Mouse (Mus musculus) hindbrain, postnatal 0 days (tissue): ENCODE measurements around the gene Dnmt3a. TPM values are rescaled to one million over a fixed set of nuclear protein-coding genes. Genes with fewer than 3 reads are reported as not detected.

ENCODE experiments used
- ATAC-seq: fragments of 200-750 bp; cut with Nextera tagmentation; 2 replicates; pipeline ENCODE4 v1.8.0; 2017; ENCODE audit warnings: mild to moderate bottlenecking, moderate TSS enrichment, moderate library complexity
- DNase-seq: peaks from one replicate; pipeline ENCODE4 v3.0.0-alpha.2; 2015; ENCODE audit warnings: low spot score
- H3K27ac ChIP-seq: fragments of 300-500 bp; sonication (generic); 2 replicates; pipeline ENCODE4 v1.5.1; 2014; ENCODE audit warnings: mild to moderate bottlenecking
- H3K27me3 ChIP-seq: fragments of 300-500 bp; sonication (generic); 2 replicates; pipeline ENCODE4 v1.6.1; 2014; ENCODE audit warnings: low read length, mixed read lengths; ENCODE audit not compliant: insufficient read depth
- H3K36me3 ChIP-seq: fragments of 300-500 bp; sonication (generic); 2 replicates; pipeline ENCODE4 v1.6.1; 2014; ENCODE audit warnings: low read length, mixed read lengths; ENCODE audit not compliant: insufficient read depth
- H3K4me1 ChIP-seq: fragments of 300-500 bp; sonication (generic); 2 replicates; pipeline ENCODE4 v1.6.1; 2014; ENCODE audit warnings: antibody characterized with exemption, low read length, mixed read lengths; ENCODE audit not compliant: insufficient read depth
- H3K4me2 ChIP-seq: fragments of 300-500 bp; sonication (generic); 2 replicates; pipeline ENCODE4 v1.6.1; 2014; ENCODE audit warnings: low read depth, mild to moderate bottlenecking, low read length, moderate library complexity, mixed read lengths
- H3K4me3 ChIP-seq: fragments of 300-500 bp; sonication (generic); 2 replicates; pipeline ENCODE4 v1.5.1; 2014; ENCODE audit warnings: low read length
- H3K9ac ChIP-seq: fragments of 300-500 bp; sonication (generic); replicated peaks from 2 replicates; pipeline ENCODE4 v1.6.1; 2014; ENCODE audit warnings: mild to moderate bottlenecking, low read length, moderate library complexity, mixed read lengths
- H3K9me3 ChIP-seq: fragments of 300-500 bp; sonication (generic); 2 replicates; pipeline ENCODE4 v1.6.1; 2016; ENCODE audit warnings: low read length, mixed read lengths
- CTCF ChIP-seq: IDR thresholded peaks from 2 replicates; pipeline ENCODE4 v1.5.1; 2016; ENCODE audit warnings: antibody characterized with exemption, control low read depth, low read depth
- WGBS: fragments of 180-500 bp; shearing (Covaris S2); extraction: QIAGEN DNeasy Blood & Tissue Kit; methylation state at CpG from one replicate; pipeline ENCODE4 v1.1.7; 2014; 5-methylcytosine and 5-hydroxymethylcytosine counted together
- polyA plus RNA-seq: library from polyadenylated mRNA; unstranded; fragments of >200 nt; fragmentation: Nextera tagmentation; extraction: Ambion mirVana; gene quantifications from 2 replicates; pipeline ENCODE4 v1.2.1, GENCODE M21; 2015
- total RNA-seq: library from RNA; depleted of rRNA; stranded (reverse); fragments of >200 nt; gene quantifications from 2 replicates; pipeline ENCODE4 v1.2.3, GENCODE M21; 2014

Gene Dnmt3a
- total and polyA plus RNA-seq, 2 experiments from 2014 or later: 81.8 to 134 TPM

GRCm38 (mm10) chr12:3898811-3899210, 93.0 kb downstream of the Dnmt3a start:
- no peak for TF ChIP-seq CTCF
- H3K27ac ChIP-seq: no peak overlapping the region
- H3K9me3 ChIP-seq: no peaks in the 10 kb centered on the region
- H3K9ac ChIP-seq: no peak overlapping the region
- H3K36me3 ChIP-seq: peaks cover 73% of the 10 kb centered on the region
- 98% methylated on average over 2 of the region's 2 CpGs for WGBS
- H3K4me3 ChIP-seq: no peak overlapping the region
- H3K27me3 ChIP-seq: no peaks in the 10 kb centered on the region
- no peak for DNase-seq
- no peaks in the 10 kb centered on the region for H3K4me1 ChIP-seq
- ATAC-seq: no peak
- H3K4me2 ChIP-seq: no peak overlapping the region

GRCm38 (mm10) chr12:3905436-3905835, 99.6 kb downstream of the Dnmt3a start:
- DNase-seq: no peak
- WGBS: 93% methylated on average over 9 of the region's 9 CpGs
- Histone ChIP-seq H3K27ac (no peak overlapping the region), H3K27me3 (no peaks in the 10 kb centered on the region), H3K4me2 (no peak overlapping the region), H3K36me3 (peaks cover 65% of the 10 kb centered on the region), H3K9me3 (no peaks in the 10 kb centered on the region), H3K4me3 (no peak overlapping the region), H3K4me1 (no peaks in the 10 kb centered on the region), H3K9ac (no peak overlapping the region)
- no peak for TF ChIP-seq CTCF
- ATAC-seq: no peak

- H3K4me3 ChIP-seq: no peak overlapping the region
- H3K9me3 ChIP-seq: no peaks in the 10 kb centered on the region
- no peak overlapping the region for H3K27ac ChIP-seq
- H3K4me1 ChIP-seq: no peaks in the 10 kb centered on the region
- no peak overlapping the region for H3K9ac ChIP-seq
- H3K27me3 ChIP-seq: no peaks in the 10 kb centered on the region
- no peak overlapping the region for H3K4me2 ChIP-seq
- DNase-seq: no peak
- TF ChIP-seq CTCF: no peak
- ATAC-seq: no peak
- peaks cover 63% of the 10 kb centered on the region for H3K36me3 ChIP-seq
Observed at GRCm38 (mm10) chr12:3906308-3906707, 100.5 kb downstream of the Dnmt3a start.

- no peak for ATAC-seq
- H3K9ac ChIP-seq: no peak overlapping the region
- H3K4me3 ChIP-seq: no peak overlapping the region
- DNase-seq: no peak
- H3K27ac ChIP-seq: no peak overlapping the region
- H3K4me1 ChIP-seq: no peaks in the 10 kb centered on the region
- no peak overlapping the region for H3K4me2 ChIP-seq
- peaks cover 56% of the 10 kb centered on the region for H3K36me3 ChIP-seq
- TF ChIP-seq CTCF: no peak
- no peaks in the 10 kb centered on the region for H3K9me3 ChIP-seq
- no peaks in the 10 kb centered on the region for H3K27me3 ChIP-seq
- WGBS: 88% methylated on average over 4 of the region's 4 CpGs
Observed at GRCm38 (mm10) chr12:3907008-3907407, 101.2 kb downstream of the Dnmt3a start.

- no peak overlapping the region for H3K4me3 ChIP-seq
- no peaks in the 10 kb centered on the region for H3K9me3 ChIP-seq
- WGBS: 68% methylated on average over 13 of the region's 13 CpGs
- DNase-seq (no peak), ATAC-seq (no peak)
- H3K27me3 ChIP-seq: no peaks in the 10 kb centered on the region
- H3K4me2 ChIP-seq: no peak overlapping the region
- peaks cover 52% of the 10 kb centered on the region for H3K36me3 ChIP-seq
- no peak overlapping the region for H3K9ac ChIP-seq
- H3K27ac ChIP-seq: no peak overlapping the region
- no peaks in the 10 kb centered on the region for H3K4me1 ChIP-seq
- TF ChIP-seq CTCF: no peak
Observed at GRCm38 (mm10) chr12:3907418-3907817, 101.6 kb downstream of the Dnmt3a start.

GRCm38 (mm10) chr12:3910466-3911093, 104.8 kb downstream of the Dnmt3a start:
- no peak for TF ChIP-seq CTCF
- Histone ChIP-seq H3K27ac (no peak overlapping the region), H3K9ac (no peak overlapping the region), H3K4me2 (no peak overlapping the region), H3K4me3 (no peak overlapping the region), H3K9me3 (no peaks in the 10 kb centered on the region), H3K36me3 (peaks cover 32% of the 10 kb centered on the region), H3K4me1 (no peaks in the 10 kb centered on the region), H3K27me3 (no peaks in the 10 kb centered on the region)
- 68% methylated on average over 10 of the region's 10 CpGs for WGBS
- ATAC-seq (no peak), DNase-seq (no peak)

GRCm38 (mm10) chr12:3911831-3912348, 106.1 kb downstream of the Dnmt3a start:
- ATAC-seq: no peak
- Histone ChIP-seq H3K36me3 (peaks cover 20% of the 10 kb centered on the region; the same call in 1 of the 2 replicates), H3K9me3 (no peaks in the 10 kb centered on the region), H3K27ac (peak overlapping the region; percentile 15; the same call in 1 of the 2 replicates), H3K9ac (no peak overlapping the region), H3K4me1 (no peaks in the 10 kb centered on the region), H3K4me2 (no peak overlapping the region), H3K4me3 (no peak overlapping the region), H3K27me3 (no peaks in the 10 kb centered on the region)
- DNase-seq: no peak
- WGBS: 87% methylated on average over 7 of the region's 7 CpGs
- TF ChIP-seq CTCF: no peak
